Mouse (Mus musculus): ENCODE results near the gene Nckap5. TPM values are rescaled to one million over a fixed set of nuclear protein-coding genes. Genes with fewer than 3 reads are reported as not detected.

The Nckap5 gene
- polyA plus RNA-seq, 1 experiment from 2014 or later = 2.7 TPM

DNA sequence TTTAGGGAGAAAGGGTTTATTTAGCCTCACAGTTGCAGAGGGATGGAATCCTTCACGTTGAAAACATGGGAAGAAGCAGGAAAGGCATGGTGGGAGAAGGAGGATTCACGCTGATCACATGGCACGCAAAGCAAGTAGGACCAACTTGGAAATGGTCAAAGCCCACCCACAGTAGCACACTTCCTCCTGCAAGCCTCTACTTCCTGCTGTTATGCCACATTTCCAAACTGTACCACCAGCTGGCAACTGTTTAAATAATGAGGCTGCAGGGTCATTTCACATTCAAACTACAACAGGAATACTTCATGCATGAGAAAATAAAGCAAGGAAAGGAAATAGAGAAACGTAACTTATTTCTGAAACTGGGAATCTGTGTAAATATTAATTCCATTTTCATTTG, 15.7 kb upstream of the Nckap5 start:
- ATAC-seq (ENCODE audit: insufficient number of reproducible peaks, low FRiP score, low TSS enrichment, low read depth) (no peak), DNase-seq (ENCODE audit: low spot score) (no peak)
- Histone ChIP-seq H3K36me3 (ENCODE audit: control insufficient read depth, insufficient read depth, low read length) (no peaks in the 10 kb centered on the region), H3K27ac (replicated peaks; ENCODE audit: low read depth, low read length) (no peak overlapping the region), H3K4me2 (ENCODE audit: low read depth, severe bottlenecking) (no peak overlapping the region), H3K27me3 (ENCODE audit: control insufficient read depth, insufficient read depth, low read length) (no peaks in the 10 kb centered on the region), H3K4me3 (ENCODE audit: low read depth, low read length) (no peak overlapping the region), H3K4me1 (ENCODE audit: control insufficient read depth, insufficient read depth, low read length) (no peaks in the 10 kb centered on the region), H3K9me3 (ENCODE audit: control insufficient read depth, low read length) (no peaks in the 10 kb centered on the region), H3K9ac (ENCODE audit: low read length) (no peak overlapping the region)
- WGBS = 75% methylated on average over 4 of the region's 4 CpGs

DNA sequence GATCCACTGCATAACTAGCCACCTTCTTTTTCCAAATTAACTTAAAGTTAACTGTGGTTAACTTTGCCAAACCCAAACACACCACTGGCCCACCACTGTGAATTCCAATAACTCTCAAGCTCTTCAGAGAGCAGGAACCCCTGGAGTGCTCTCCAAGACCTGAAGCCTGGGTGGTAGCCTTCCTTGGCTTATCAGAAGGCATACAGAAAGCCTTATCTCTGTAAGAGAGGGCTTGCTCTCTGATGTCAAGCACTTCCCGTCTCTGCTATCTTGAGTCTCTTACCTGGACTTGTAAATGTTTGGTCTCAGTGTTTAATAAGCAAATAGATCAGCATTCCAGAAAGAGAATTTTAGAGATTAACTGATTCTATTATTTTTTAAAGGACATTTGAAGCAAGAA, 2.3 kb upstream of the Nckap5 start:
- Histone ChIP-seq H3K4me3 (ENCODE audit: low read depth, low read length) (no peak overlapping the region), H3K27me3 (ENCODE audit: control insufficient read depth, insufficient read depth, low read length) (peaks cover 3% of the 10 kb centered on the region; the same call in 1 of the 2 replicates), H3K4me2 (ENCODE audit: low read depth, severe bottlenecking) (no peak overlapping the region), H3K4me1 (ENCODE audit: control insufficient read depth, insufficient read depth, low read length) (0 out of 2 replicates have a peak, but pooled peaks cover 3% of the 10 kb centered on the region), H3K9me3 (ENCODE audit: control insufficient read depth, low read length) (no peaks in the 10 kb centered on the region), H3K9ac (ENCODE audit: low read length) (no peak overlapping the region), H3K27ac (replicated peaks; ENCODE audit: low read depth, low read length) (no peak overlapping the region), H3K36me3 (ENCODE audit: control insufficient read depth, insufficient read depth, low read length) (no peaks in the 10 kb centered on the region)
- DNase-seq (ENCODE audit: low spot score) (no peak), ATAC-seq (ENCODE audit: insufficient number of reproducible peaks, low FRiP score, low TSS enrichment, low read depth) (no peak)
- WGBS = 87% methylated on average over 1 of the region's 1 CpGs

DNA sequence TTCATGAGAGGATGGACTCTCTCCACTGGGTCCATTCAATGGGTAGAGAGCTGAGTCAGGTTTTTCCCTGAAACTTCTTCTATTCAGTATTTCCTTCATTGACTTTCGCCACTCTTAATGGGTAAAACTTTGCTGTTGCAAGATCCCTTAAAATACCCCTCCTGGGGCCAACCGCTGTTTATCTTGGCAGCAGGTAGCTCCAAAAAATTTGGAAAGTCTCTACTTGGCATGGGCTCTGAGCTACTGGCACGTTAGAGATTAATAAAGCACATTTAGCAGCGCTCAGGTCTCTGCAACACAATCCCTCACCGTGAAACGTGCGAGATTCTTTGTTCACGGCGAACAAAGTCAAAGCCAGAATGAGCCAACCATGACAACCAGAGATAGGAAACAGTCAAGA, 1.6 kb downstream of the Nckap5 start:
- Histone ChIP-seq H3K4me1 (ENCODE audit: control insufficient read depth, insufficient read depth, low read length) (0 out of 2 replicates have a peak, but pooled peaks cover 3% of the 10 kb centered on the region), H3K27me3 (ENCODE audit: control insufficient read depth, insufficient read depth, low read length) (peaks cover 3% of the 10 kb centered on the region; the same call in 1 of the 2 replicates), H3K9me3 (ENCODE audit: control insufficient read depth, low read length) (no peaks in the 10 kb centered on the region), H3K4me2 (ENCODE audit: low read depth, severe bottlenecking) (no peak overlapping the region), H3K27ac (replicated peaks; ENCODE audit: low read depth, low read length) (no peak overlapping the region), H3K4me3 (ENCODE audit: low read depth, low read length) (no peak overlapping the region), H3K36me3 (ENCODE audit: control insufficient read depth, insufficient read depth, low read length) (no peaks in the 10 kb centered on the region), H3K9ac (ENCODE audit: low read length) (no peak overlapping the region)
- DNase-seq (ENCODE audit: low spot score) (no peak), ATAC-seq (ENCODE audit: insufficient number of reproducible peaks, low FRiP score, low TSS enrichment, low read depth) (no peak)
- WGBS = 78% methylated on average over 9 of the region's 9 CpGs

DNA sequence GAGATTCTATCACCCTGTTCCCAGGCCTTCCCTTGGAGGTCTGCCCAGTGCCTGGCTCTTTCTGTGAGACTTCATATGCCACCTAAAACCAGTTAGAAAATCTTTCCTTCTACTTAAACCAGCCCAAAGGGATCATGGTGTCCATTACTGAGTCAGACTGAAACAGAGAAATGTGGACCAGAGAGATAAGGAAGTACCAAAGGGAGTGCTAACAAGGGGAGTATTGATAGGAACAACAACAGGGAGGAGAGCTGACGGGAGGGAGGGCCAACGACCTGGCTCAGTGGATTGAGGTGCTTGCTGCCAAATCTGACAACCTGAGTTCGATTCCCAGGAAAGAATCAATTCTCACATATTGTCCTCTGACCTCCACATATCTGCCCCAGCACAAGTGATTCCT, 5.8 kb downstream of the Nckap5 start:
- Histone ChIP-seq H3K36me3 (ENCODE audit: control insufficient read depth, insufficient read depth, low read length) (no peaks in the 10 kb centered on the region), H3K27ac (replicated peaks; ENCODE audit: low read depth, low read length) (no peak overlapping the region), H3K4me2 (ENCODE audit: low read depth, severe bottlenecking) (no peak overlapping the region), H3K27me3 (ENCODE audit: control insufficient read depth, insufficient read depth, low read length) (no peaks in the 10 kb centered on the region), H3K9ac (ENCODE audit: low read length) (no peak overlapping the region), H3K4me1 (ENCODE audit: control insufficient read depth, insufficient read depth, low read length) (no peaks in the 10 kb centered on the region), H3K9me3 (ENCODE audit: control insufficient read depth, low read length) (no peaks in the 10 kb centered on the region), H3K4me3 (ENCODE audit: low read depth, low read length) (no peak overlapping the region)
- ATAC-seq (ENCODE audit: insufficient number of reproducible peaks, low FRiP score, low TSS enrichment, low read depth) (no peak), DNase-seq (ENCODE audit: low spot score) (no peak)
- 64% methylated on average over 3 of the region's 3 CpGs for WGBS

DNA sequence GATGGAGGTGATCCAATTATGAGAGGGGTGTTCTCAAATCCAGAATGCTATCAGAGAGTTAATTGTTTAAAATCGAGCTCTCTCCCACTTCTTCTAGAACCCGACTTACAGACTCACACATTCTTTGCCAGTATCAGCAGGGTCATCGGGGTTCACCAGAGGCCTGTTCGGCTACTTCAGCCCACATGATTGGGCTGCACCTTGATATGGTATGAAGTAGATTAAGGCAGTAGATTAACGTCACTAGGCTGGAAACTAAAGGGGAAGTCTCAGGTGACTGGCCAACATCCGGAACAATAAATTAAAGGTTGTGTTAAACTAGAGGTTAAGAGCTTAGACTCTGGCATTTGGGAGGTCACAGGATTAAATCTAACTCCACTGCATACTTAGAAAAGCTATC, 8.4 kb downstream of the Nckap5 start:
- no peak overlapping the region for H3K9ac ChIP-seq (ENCODE audit: low read length)
- no peaks in the 10 kb centered on the region for H3K9me3 ChIP-seq (ENCODE audit: control insufficient read depth, low read length)
- no peaks in the 10 kb centered on the region for H3K27me3 ChIP-seq (ENCODE audit: control insufficient read depth, insufficient read depth, low read length)
- H3K4me2 ChIP-seq (ENCODE audit: low read depth, severe bottlenecking) = no peak overlapping the region
- H3K36me3 ChIP-seq (ENCODE audit: control insufficient read depth, insufficient read depth, low read length) = no peaks in the 10 kb centered on the region
- H3K4me3 ChIP-seq (ENCODE audit: low read depth, low read length) = no peak overlapping the region
- H3K4me1 ChIP-seq (ENCODE audit: control insufficient read depth, insufficient read depth, low read length) = 0 out of 2 replicates have a peak, but pooled peaks cover 2% of the 10 kb centered on the region
- no peak overlapping the region for H3K27ac ChIP-seq (replicated peaks; ENCODE audit: low read depth, low read length)
- DNase-seq (ENCODE audit: low spot score) = no peak
- ATAC-seq (ENCODE audit: insufficient number of reproducible peaks, low FRiP score, low TSS enrichment, low read depth) = no peak
- 78% methylated on average over 6 of the region's 6 CpGs for WGBS

DNA sequence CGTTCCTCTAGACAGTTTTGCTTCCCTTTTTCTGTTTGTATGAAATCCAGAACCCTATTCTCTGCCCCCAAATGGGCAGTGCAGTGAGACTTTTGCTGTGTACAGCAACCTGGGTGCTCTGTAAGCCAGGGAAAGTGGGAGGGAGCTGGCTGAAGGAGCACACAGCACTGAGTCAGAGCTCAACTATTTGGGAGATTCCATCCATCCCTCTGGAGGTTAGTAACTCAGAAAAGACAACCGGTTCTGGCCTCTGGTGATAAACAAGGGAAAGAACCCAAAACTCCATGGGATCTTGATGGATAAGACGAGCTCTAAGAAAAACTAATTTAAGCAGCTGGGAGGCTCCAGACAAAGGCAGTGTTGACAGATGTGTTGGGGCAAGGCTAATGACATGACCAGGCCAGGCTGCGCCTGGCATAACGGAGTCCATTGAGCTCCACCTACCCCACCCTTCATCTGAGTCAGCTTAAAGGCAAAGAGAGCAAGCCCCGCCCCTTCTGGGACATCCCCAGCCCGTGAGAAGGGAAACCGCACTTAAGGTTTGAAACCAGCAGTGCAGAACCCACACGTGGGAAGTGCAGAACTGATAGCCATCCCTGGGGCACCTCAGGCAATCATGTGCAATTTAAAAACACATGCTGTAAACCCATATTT, 13.1 kb downstream of the Nckap5 start:
- 25% methylated on average over 9 of the region's 9 CpGs for WGBS
- no peak overlapping the region for H3K9ac ChIP-seq (ENCODE audit: low read length)
- DNase-seq (ENCODE audit: low spot score) = no peak
- ATAC-seq (ENCODE audit: insufficient number of reproducible peaks, low FRiP score, low TSS enrichment, low read depth) = no peak
- H3K27ac ChIP-seq (replicated peaks; ENCODE audit: low read depth, low read length) = no peak overlapping the region
- H3K4me3 ChIP-seq (ENCODE audit: low read depth, low read length) = no peak overlapping the region
- H3K4me1 ChIP-seq (ENCODE audit: control insufficient read depth, insufficient read depth, low read length) = 0 out of 2 replicates have a peak, but pooled peaks cover 2% of the 10 kb centered on the region
- no peaks in the 10 kb centered on the region for H3K36me3 ChIP-seq (ENCODE audit: control insufficient read depth, insufficient read depth, low read length)
- H3K4me2 ChIP-seq (ENCODE audit: low read depth, severe bottlenecking) = no peak overlapping the region
- no peaks in the 10 kb centered on the region for H3K27me3 ChIP-seq (ENCODE audit: control insufficient read depth, insufficient read depth, low read length)
- H3K9me3 ChIP-seq (ENCODE audit: control insufficient read depth, low read length) = no peaks in the 10 kb centered on the region

DNA sequence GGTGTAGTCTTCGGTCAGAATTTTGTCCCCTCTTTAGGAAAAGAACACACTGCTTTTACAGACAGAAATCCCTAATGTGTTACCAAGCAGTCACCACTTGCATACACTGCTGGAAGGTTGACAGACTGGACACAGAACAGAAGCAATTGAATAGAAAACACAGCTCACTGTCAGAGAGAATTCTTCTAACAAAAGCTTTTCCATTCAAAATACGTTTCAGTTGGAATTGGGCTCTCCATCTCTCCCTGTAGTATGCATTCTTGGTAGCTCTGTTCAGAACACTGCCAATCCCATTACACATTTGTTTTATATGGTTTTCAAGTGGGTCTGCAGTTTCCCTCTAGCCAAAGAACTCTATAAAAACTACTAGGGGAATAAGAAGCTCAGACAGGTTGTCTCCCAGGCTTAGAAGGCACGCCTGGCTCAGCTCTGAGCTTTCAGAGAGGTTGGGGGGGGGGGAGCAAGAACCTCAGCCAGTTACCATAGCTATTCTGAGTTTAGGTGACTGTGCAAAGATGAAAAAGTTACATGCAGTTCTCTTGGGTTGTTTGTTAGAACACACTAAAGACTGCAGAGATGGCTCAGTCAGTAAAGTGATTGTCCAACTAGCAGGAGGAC, 23.5 kb downstream of the Nckap5 start:
- Histone ChIP-seq H3K36me3 (ENCODE audit: control insufficient read depth, insufficient read depth, low read length) (no peaks in the 10 kb centered on the region), H3K9me3 (ENCODE audit: control insufficient read depth, low read length) (no peaks in the 10 kb centered on the region), H3K4me1 (ENCODE audit: control insufficient read depth, insufficient read depth, low read length) (no peaks in the 10 kb centered on the region), H3K9ac (ENCODE audit: low read length) (no peak overlapping the region), H3K4me2 (ENCODE audit: low read depth, severe bottlenecking) (no peak overlapping the region), H3K27me3 (ENCODE audit: control insufficient read depth, insufficient read depth, low read length) (no peaks in the 10 kb centered on the region), H3K27ac (replicated peaks; ENCODE audit: low read depth, low read length) (no peak overlapping the region), H3K4me3 (ENCODE audit: low read depth, low read length) (no peak overlapping the region)
- ATAC-seq (ENCODE audit: insufficient number of reproducible peaks, low FRiP score, low TSS enrichment, low read depth) = no peak
- WGBS = 77% methylated on average over 3 of the region's 3 CpGs
- no peak for DNase-seq (ENCODE audit: low spot score)

DNA sequence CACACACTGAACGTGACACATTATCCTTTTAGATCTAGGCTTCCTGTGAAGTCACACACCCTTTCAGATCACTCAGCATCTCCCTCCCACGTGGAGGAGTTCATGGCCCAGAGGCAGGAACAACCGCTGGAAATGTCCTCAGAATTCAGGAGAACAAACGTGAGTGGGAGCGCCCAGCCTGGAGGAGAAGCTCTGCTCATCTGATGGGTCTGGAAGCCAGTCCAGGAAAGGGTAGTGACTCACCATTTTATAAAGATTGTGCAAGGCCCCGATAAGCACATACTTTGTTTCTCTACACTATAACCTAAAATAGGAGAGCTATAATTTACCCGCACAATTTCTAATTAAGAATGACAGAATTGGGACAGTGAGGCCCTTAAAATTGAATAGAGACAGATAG, 24.1 kb downstream of the Nckap5 start:
- Histone ChIP-seq H3K27me3 (ENCODE audit: control insufficient read depth, insufficient read depth, low read length) (no peaks in the 10 kb centered on the region), H3K9ac (ENCODE audit: low read length) (no peak overlapping the region), H3K9me3 (ENCODE audit: control insufficient read depth, low read length) (no peaks in the 10 kb centered on the region), H3K36me3 (ENCODE audit: control insufficient read depth, insufficient read depth, low read length) (no peaks in the 10 kb centered on the region), H3K4me3 (ENCODE audit: low read depth, low read length) (no peak overlapping the region), H3K4me1 (ENCODE audit: control insufficient read depth, insufficient read depth, low read length) (no peaks in the 10 kb centered on the region), H3K4me2 (ENCODE audit: low read depth, severe bottlenecking) (no peak overlapping the region), H3K27ac (replicated peaks; ENCODE audit: low read depth, low read length) (no peak overlapping the region)
- DNase-seq (ENCODE audit: low spot score) (no peak), ATAC-seq (ENCODE audit: insufficient number of reproducible peaks, low FRiP score, low TSS enrichment, low read depth) (no peak)
- WGBS = 79% methylated on average over 7 of the region's 7 CpGs

All from limb, embryonic 11.5 days (tissue).